Mouse (Mus musculus): ENCODE data around the gene Pla2g2f.

DNA sequence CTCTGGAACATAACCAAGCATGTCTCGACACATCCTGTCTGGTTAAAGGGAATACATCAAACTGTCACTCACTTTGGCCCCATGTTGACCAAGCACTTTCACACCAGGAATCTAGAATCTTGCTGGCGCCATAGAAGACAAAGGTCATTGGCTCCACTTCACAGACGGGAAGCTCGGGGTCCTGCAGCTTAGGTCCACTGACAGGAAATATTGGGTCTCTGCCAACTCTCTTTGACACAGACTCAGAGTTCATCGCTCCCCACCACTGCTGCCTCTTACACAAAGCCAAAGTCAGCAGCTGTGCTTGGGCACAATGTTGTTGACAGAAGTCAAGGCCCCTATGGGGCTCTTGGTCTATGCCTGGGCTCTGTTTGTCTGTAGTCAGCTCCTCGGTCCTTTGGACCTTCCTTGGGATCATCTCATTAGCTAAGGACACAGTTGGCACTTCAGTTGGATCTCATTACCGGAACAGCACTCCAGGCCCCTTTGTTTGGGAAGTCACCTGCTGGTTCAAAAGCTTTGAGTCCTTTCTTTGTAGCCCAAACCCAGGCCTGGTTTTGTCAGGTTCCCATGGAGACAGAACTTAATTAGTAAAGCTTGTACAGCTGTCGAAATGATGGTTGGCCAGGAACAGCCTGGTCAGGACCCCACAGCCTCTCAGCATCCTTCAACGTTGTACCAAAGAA lies 28.3 kb downstream of the Pla2g2f start:
- TF ChIP-seq CTCF (IDR thresholded peaks at IDR 0.05) (no peak), POLR2A (IDR thresholded peaks at IDR 0.05; ENCODE audit: insufficient read depth, low read depth, low read length) (no peak), EP300 (IDR thresholded peaks at IDR 0.05; ENCODE audit: insufficient read depth, low read depth, low read length) (no peak)
